Mouse (Mus musculus): ENCODE data around the gene Slc9a9.

GRCm38 (mm10) chr9:95036209-95036608 is 366.5 kb downstream of the Slc9a9 start:
- TF ChIP-seq EP300 (IDR thresholded peaks at IDR 0.05; ENCODE audit: low read depth) (no peak), CTCF (IDR thresholded peaks at IDR 0.05; ENCODE audit: low read depth) (no peak)
